Mouse (Mus musculus): Measurements from ENCODE around the gene Ap4m1. TPM values are rescaled to one million over a fixed set of nuclear protein-coding genes. Genes with fewer than 3 reads are reported as not detected.
A peak's percentile ranks its signal among the peaks of the same experiment; 100 is the strongest.

Ap4m1 gene
- polyA plus RNA-seq, 1 experiment from 2014 or later: 15.7 TPM

MicroRNAs within 50 kb of the gene (microRNA counts, 519-probe panel; counts per million panel counts)
- microRNA mmu-miR-106b (5,703 counts per million, percentile 94 among the panel's probes with 10 or more counts), microRNA mmu-miR-25 (6,287 counts per million, percentile 97 among the panel's probes with 10 or more counts), microRNA mmu-miR-93 (5,613 counts per million, percentile 94 among the panel's probes with 10 or more counts)

Small RNAs within 50 kb of the gene (microRNA-seq; reads per million reads assigned to microRNA genes)
- gene Mir106b (9,212 reads per million, percentile 95 among the genes with 10 or more reads in this experiment), gene Mir25 (827 reads per million, percentile 75 among the genes with 10 or more reads in this experiment), gene Mir93 (10,766 reads per million, percentile 96 among the genes with 10 or more reads in this experiment)

Other genes starting within 250 kb of the Ap4m1 start
- gene Gjc3, start 208.9 kb upstream of the Ap4m1 start, polyA plus RNA-seq (2014; fragmentation: Nextera tagmentation; extraction: Ambion mirVana): 0.09 TPM in 1 of 2 replicates, not detected in the other
- gene Azgp1, start 190.5 kb upstream of the Ap4m1 start, polyA plus RNA-seq (2014; fragmentation: Nextera tagmentation; extraction: Ambion mirVana): not detected in 2 replicates
- not detected in 2 replicates for gene Smok3a, start 150.7 kb upstream of the Ap4m1 start, polyA plus RNA-seq (2014; fragmentation: Nextera tagmentation; extraction: Ambion mirVana)
- gene Smok3b, start 150.6 kb upstream of the Ap4m1 start, polyA plus RNA-seq (2014; fragmentation: Nextera tagmentation; extraction: Ambion mirVana): not detected in 2 replicates
- not detected in 2 replicates for gene Smok3c, start 118.8 kb upstream of the Ap4m1 start, polyA plus RNA-seq (2014; fragmentation: Nextera tagmentation; extraction: Ambion mirVana)
- 43.8 and 45.1 TPM in 2 replicates for gene Zkscan1, start 86.9 kb upstream of the Ap4m1 start, polyA plus RNA-seq (2014; fragmentation: Nextera tagmentation; extraction: Ambion mirVana)
- 126 and 128 TPM in 2 replicates for gene Zscan21, start 55.1 kb upstream of the Ap4m1 start, polyA plus RNA-seq (2014; fragmentation: Nextera tagmentation; extraction: Ambion mirVana)
- gene Zfp113, start 16.3 kb upstream of the Ap4m1 start, polyA plus RNA-seq (2014; fragmentation: Nextera tagmentation; extraction: Ambion mirVana): 25.5 and 27.8 TPM in 2 replicates
- 316 and 319 TPM in 2 replicates for gene Cops6, start 10.9 kb upstream of the Ap4m1 start, polyA plus RNA-seq (2014; fragmentation: Nextera tagmentation; extraction: Ambion mirVana)
- gene Mcm7, start 420 bp downstream of the Ap4m1 start, polyA plus RNA-seq (2014; fragmentation: Nextera tagmentation; extraction: Ambion mirVana): 272 and 282 TPM in 2 replicates
- gene Taf6, start 15.4 kb downstream of the Ap4m1 start, polyA plus RNA-seq (2014; fragmentation: Nextera tagmentation; extraction: Ambion mirVana): 119 and 122 TPM in 2 replicates
- gene Cnpy4, start 15.5 kb downstream of the Ap4m1 start, polyA plus RNA-seq (2014; fragmentation: Nextera tagmentation; extraction: Ambion mirVana): 48.4 and 53.8 TPM in 2 replicates
- 10.2 and 10.8 TPM in 2 replicates for gene Mblac1, start 22.3 kb downstream of the Ap4m1 start, polyA plus RNA-seq (2014; fragmentation: Nextera tagmentation; extraction: Ambion mirVana)
- gene Nxpe5, start 53.9 kb downstream of the Ap4m1 start, polyA plus RNA-seq (2014; fragmentation: Nextera tagmentation; extraction: Ambion mirVana): not detected in 2 replicates
- 51.9 and 53.5 TPM in 2 replicates for gene Lamtor4, start 83.5 kb downstream of the Ap4m1 start, polyA plus RNA-seq (2014; fragmentation: Nextera tagmentation; extraction: Ambion mirVana)
- 9.1 and 9.5 TPM in 2 replicates for gene BC037034, start 92.0 kb downstream of the Ap4m1 start, polyA plus RNA-seq (2014; fragmentation: Nextera tagmentation; extraction: Ambion mirVana)
- 6.2 and 6.4 TPM in 2 replicates for gene Gal3st4, start 100.8 kb downstream of the Ap4m1 start, polyA plus RNA-seq (2014; fragmentation: Nextera tagmentation; extraction: Ambion mirVana)
- gene Gm43720, start 108.0 kb downstream of the Ap4m1 start, polyA plus RNA-seq (2014; fragmentation: Nextera tagmentation; extraction: Ambion mirVana): not detected in 2 replicates
- 19.3 and 22.1 TPM in 2 replicates for gene Gpc2, start 108.0 kb downstream of the Ap4m1 start, polyA plus RNA-seq (2014; fragmentation: Nextera tagmentation; extraction: Ambion mirVana)
- gene Stag3, start 108.2 kb downstream of the Ap4m1 start, polyA plus RNA-seq (2014; fragmentation: Nextera tagmentation; extraction: Ambion mirVana): 2.7 and 3.2 TPM in 2 replicates
- 0.29 TPM in 1 of 2 replicates, not detected in the other for gene Pvrig, start 170.0 kb downstream of the Ap4m1 start, polyA plus RNA-seq (2014; fragmentation: Nextera tagmentation; extraction: Ambion mirVana)

Measured in neural tube, embryonic 11.5 days (tissue).